Mouse (Mus musculus) layer of hippocampus, postnatal 14 days (tissue): ENCODE results near the gene Gm10778. TPM values are rescaled to one million over a fixed set of nuclear protein-coding genes. Genes with fewer than 3 reads are reported as not detected.

Experiments
- total RNA-seq, 2 experiments: library from RNA; stranded (reverse); gene quantifications; 2 replicates each; pipeline ENCODE4 v1.2.3; 2021

Gene Gm10778
- total RNA-seq, 2 experiments from 2014 or later: 3.5 to 3.9 TPM

Other genes starting within 250 kb of the Gm10778 start
- 10 to 100 TPM; 66.7 to 70.9 TPM for gene Nfic, start 193.4 kb upstream of the Gm10778 start, total RNA-seq
- gene Celf5, start 166.3 kb upstream of the Gm10778 start, total RNA-seq: 100 to 1,000 TPM; 266 to 272 TPM
- 10 to 100 TPM; 79.7 to 95.2 TPM for gene Ncln, start 152.7 kb upstream of the Gm10778 start, total RNA-seq
- gene S1pr4, start 148.9 kb upstream of the Gm10778 start, total RNA-seq: under 1 TPM; 0.39 to 0.57 TPM
- gene Gna15, start 124.8 kb upstream of the Gm10778 start, total RNA-seq: 1 to 10 TPM; 2.4 to 4.2 TPM
- 100 to 1,000 TPM; 120 to 121 TPM for gene Gna11, start 103.9 kb upstream of the Gm10778 start, total RNA-seq
- gene Aes, start 89.6 kb upstream of the Gm10778 start, total RNA-seq: 100 to 1,000 TPM; 639 to 673 TPM
- gene Tle2, start 74.5 kb upstream of the Gm10778 start, total RNA-seq: 10 to 100 TPM; 23.3 to 25.9 TPM
- gene Tle6, start 48.0 kb upstream of the Gm10778 start, total RNA-seq: 1 to 10 TPM; 2.0 to 3.5 TPM
- gene BC025920, start 42.8 kb upstream of the Gm10778 start, total RNA-seq: 1 to 10 TPM; 2.6 to 2.8 TPM
- gene Sirt6, start 21.3 kb upstream of the Gm10778 start, total RNA-seq: 10 to 100 TPM; 27.8 to 30.3 TPM
- gene Ankrd24, start 20.5 kb upstream of the Gm10778 start, total RNA-seq: 10 to 100 TPM; 32.5 to 36.3 TPM
- 10 to 100 TPM in 1 of 2 experiments, 1 to 10 TPM in 1; 8.0 to 11.5 TPM for gene Zfp433, start 55.8 kb downstream of the Gm10778 start, total RNA-seq
- gene Gm3055, start 122.1 kb downstream of the Gm10778 start, total RNA-seq: 1 to 10 TPM; 7.6 to 9.5 TPM
- 1 to 10 TPM; 2.8 to 3.0 TPM for gene Gm4767, start 163.1 kb downstream of the Gm10778 start, total RNA-seq
- 1 to 10 TPM; 3.4 to 4.6 TPM for gene Gm32687, start 214.9 kb downstream of the Gm10778 start, total RNA-seq